Mouse (Mus musculus): Measurements from ENCODE around the gene Gstt4.

Gene Gstt4

GRCm38 (mm10) chr10:75835761-75836531 lies 13.6 kb upstream of the Gstt4 start:
- peak; percentile 51 to 71 for DNase-seq

GRCm38 (mm10) chr10:75835307-75835706 lies 13.0 kb upstream of the Gstt4 start:
- DNase-seq = peak; percentile 85 to 96

- no peak for DNase-seq
Observed at GRCm38 (mm10) chr10:75834721-75835120, 12.4 kb upstream of the Gstt4 start.

GRCm38 (mm10) chr10:75834250-75834649 lies 11.9 kb upstream of the Gstt4 start:
- DNase-seq = peak; percentile 96 to 97

GRCm38 (mm10) chr10:75833456-75834080 lies 11.2 kb upstream of the Gstt4 start:
- peak in 1 of 2 experiments; percentile 72 for DNase-seq

GRCm38 (mm10) chr10:75832272-75832895 lies 10.0 kb upstream of the Gstt4 start:
- DNase-seq = peak; percentile 83 to 90

GRCm38 (mm10) chr10:75830275-75830670 lies 7.9 kb upstream of the Gstt4 start:
- no peak for DNase-seq

GRCm38 (mm10) chr10:75829529-75830274 lies 7.4 kb upstream of the Gstt4 start:
- no peak for DNase-seq

- DNase-seq = peak; percentile 46 to 68
Observed at GRCm38 (mm10) chr10:75828500-75828931, 6.2 kb upstream of the Gstt4 start.

GRCm38 (mm10) chr10:75827668-75828360 lies 5.5 kb upstream of the Gstt4 start:
- DNase-seq = peak; percentile 84 to 87

- no peak for DNase-seq
Observed at GRCm38 (mm10) chr10:75824530-75824929, 2.2 kb upstream of the Gstt4 start.

GRCm38 (mm10) chr10:75823782-75824181 lies 1.4 kb upstream of the Gstt4 start:
- DNase-seq = no peak

GRCm38 (mm10) chr10:75819882-75820281 lies 2.5 kb downstream of the Gstt4 start:
- DNase-seq = no peak

- DNase-seq = no peak
Observed at GRCm38 (mm10) chr10:75818641-75819040, 3.7 kb downstream of the Gstt4 start.

- no peak for DNase-seq
Observed at GRCm38 (mm10) chr10:75804217-75804616, 18.1 kb downstream of the Gstt4 start.

- peak; percentile 79 to 87 for DNase-seq
Observed at GRCm38 (mm10) chr10:75798176-75798696, 24.1 kb downstream of the Gstt4 start, which contains the start of gene Gstt1. Gstt1 (minus strand) TSS chr10:75798584.

GRCm38 (mm10) chr10:75797619-75798175 lies 24.6 kb downstream of the Gstt4 start:
- DNase-seq = peak; percentile 60 to 83

- peak; percentile 26 to 60 for DNase-seq
Observed at GRCm38 (mm10) chr10:75796731-75797516, 25.4 kb downstream of the Gstt4 start.

GRCm38 (mm10) chr10:75794880-75795279 lies 27.5 kb downstream of the Gstt4 start:
- DNase-seq = peak; percentile 66 to 82

- no peak for DNase-seq
Observed at GRCm38 (mm10) chr10:75790773-75791172, 31.6 kb downstream of the Gstt4 start.

GRCm38 (mm10) chr10:75789841-75790240 lies 32.5 kb downstream of the Gstt4 start:
- peak; percentile 71 to 89 for DNase-seq
